ENCODE assay signal across 8 mouse cellular contexts in genomic region chr3:107036458-107037039, GRCm38 (mm10). TPM values are rescaled to one million over a fixed set of nuclear protein-coding genes. Genes with fewer than 3 reads are reported as not detected.
A peak's percentile ranks its signal among the peaks of the same experiment; 100 is the strongest.
DNase-seq lines count a peak whose midpoint lies in the region; ATAC-seq and TF ChIP-seq lines count a peak whose summit lies in the region.

No protein-coding gene starts in this region.

- peak overlapping the region; percentile 82 for H3K4me3 ChIP-seq in E14TG2a.4 (replicated peaks; ENCODE audit: low read length)
- peak overlapping the region; percentile 66 for H3K4me3 ChIP-seq in forebrain, embryonic 11.5 days (ENCODE audit: low read depth, low read length)
- peak overlapping the region; percentile 86 for H3K4me3 ChIP-seq in hindbrain, embryonic 16.5 days (ENCODE audit: low read length)
- H3K4me3 ChIP-seq in liver, embryonic 13.5 days (replicated peaks): peak overlapping the region; percentile 61
- peak overlapping the region; percentile 63 for H3K4me3 ChIP-seq in olfactory bulb, adult 2 months (ENCODE audit: insufficient read depth, low read depth, low read length)

- TF ChIP-seq POLR2A in olfactory bulb, adult 2 months (IDR thresholded peaks at IDR 0.05; ENCODE audit: insufficient read depth, low read depth, low read length): no peak

- peak overlapping the region; percentile 86 for H3K9ac ChIP-seq in forebrain, embryonic 11.5 days (ENCODE audit: low read length)
- H3K9ac ChIP-seq in hindbrain, embryonic 16.5 days (ENCODE audit: low read depth, low read length): peak overlapping the region; percentile 95
- H3K9ac ChIP-seq in liver, embryonic 13.5 days: peak overlapping the region; percentile 56

- WGBS in forebrain, embryonic 11.5 days: 2% methylated on average over 55 of the region's 55 CpGs
- WGBS in hindbrain, embryonic 16.5 days: under 1% methylated on average over 52 of the region's 55 CpGs
- WGBS in liver, embryonic 13.5 days (ENCODE audit: insufficient replicate concordance): 1% methylated on average over 53 of the region's 55 CpGs
- WGBS in olfactory bulb, adult 2 months: under 1% methylated on average over 55 of the region's 55 CpGs

- DNase-seq in adrenal gland, postnatal 14 days: peak; percentile 8
- DNase-seq in adrenal gland, postnatal 25 days: no peak
- peak; percentile 86 for DNase-seq in forebrain, embryonic 11.5 days (ENCODE audit: low spot score)
- no peak for DNase-seq in liver, embryonic 13.5 days

- H3K27ac ChIP-seq in forebrain, embryonic 11.5 days (ENCODE audit: low read depth, low read length): peak overlapping the region; percentile 71
- peak overlapping the region; percentile 92 for H3K27ac ChIP-seq in hindbrain, embryonic 16.5 days (ENCODE audit: low read depth, low read length)
- no peak overlapping the region for H3K27ac ChIP-seq in liver, embryonic 13.5 days
- peak overlapping the region; percentile 25 for H3K27ac ChIP-seq in olfactory bulb, adult 2 months (ENCODE audit: insufficient read depth, low read depth, low read length)

- TF ChIP-seq CTCF in E14TG2a.4 (conservative IDR thresholded peaks at IDR 0.05; ENCODE audit: low read length): no peak
- no peak; the same call in 1 of the 2 replicates for TF ChIP-seq CTCF in olfactory bulb, adult 2 months (IDR thresholded peaks at IDR 0.05; ENCODE audit: insufficient read depth, low read depth, low read length)

- peak; percentile 70 for ATAC-seq in forebrain, embryonic 11.5 days (replicated peaks; ENCODE audit: low FRiP score)
- ATAC-seq in hindbrain, embryonic 16.5 days: peak; percentile 63
- no peak for ATAC-seq in liver, embryonic 13.5 days (ENCODE audit: low read depth)
- ATAC-seq in megakaryocyte progenitor cell, adult 5-6 weeks (replicated peaks; ENCODE audit: poor library complexity): no peak

- peaks cover 15% of the 10 kb centered on the region for H3K4me1 ChIP-seq in E14TG2a.4 (replicated peaks; ENCODE audit: low read depth, low read length)
- H3K4me1 ChIP-seq in forebrain, embryonic 11.5 days (replicated peaks; ENCODE audit: control insufficient read depth, insufficient read depth, low read length): peaks cover 8% of the 10 kb centered on the region; the same call in 1 of the 2 replicates
- peaks cover 22% of the 10 kb centered on the region for H3K4me1 ChIP-seq in hindbrain, embryonic 16.5 days (ENCODE audit: control insufficient read depth, insufficient read depth, low read depth, low read length)
- peaks cover 8% of the 10 kb centered on the region; the same call in 1 of the 2 replicates for H3K4me1 ChIP-seq in liver, embryonic 13.5 days (replicated peaks)
- H3K4me1 ChIP-seq in olfactory bulb, adult 2 months (ENCODE audit: control insufficient read depth, insufficient read depth, low read length): peaks cover 4% of the 10 kb centered on the region

- H3K27me3 ChIP-seq in E14TG2a.4 (ENCODE audit: insufficient read depth, low read length): peaks cover 62% of the 10 kb centered on the region
- H3K27me3 ChIP-seq in forebrain, embryonic 11.5 days (ENCODE audit: control insufficient read depth, insufficient read depth, low read length): no peaks in the 10 kb centered on the region
- H3K27me3 ChIP-seq in hindbrain, embryonic 16.5 days (replicated peaks; ENCODE audit: control insufficient read depth, insufficient read depth, low read length): no peaks in the 10 kb centered on the region
- H3K27me3 ChIP-seq in liver, embryonic 13.5 days: peaks cover 52% of the 10 kb centered on the region

- peak overlapping the region; percentile 84 for H3K4me2 ChIP-seq in forebrain, embryonic 11.5 days (ENCODE audit: low read depth, low read length, severe bottlenecking)
- peak overlapping the region; percentile 83 for H3K4me2 ChIP-seq in hindbrain, embryonic 16.5 days (ENCODE audit: low read length)
- H3K4me2 ChIP-seq in liver, embryonic 13.5 days: peak overlapping the region; percentile 76

- H3K36me3 ChIP-seq in E14TG2a.4 (ENCODE audit: insufficient read depth, low read length): no peaks in the 10 kb centered on the region
- no peaks in the 10 kb centered on the region for H3K36me3 ChIP-seq in forebrain, embryonic 11.5 days (ENCODE audit: control insufficient read depth, insufficient read depth, low read length)
- H3K36me3 ChIP-seq in hindbrain, embryonic 16.5 days (ENCODE audit: control insufficient read depth, insufficient read depth, low read length): no peaks in the 10 kb centered on the region
- H3K36me3 ChIP-seq in liver, embryonic 13.5 days: no peaks in the 10 kb centered on the region

- H3K9me3 ChIP-seq in E14TG2a.4 (ENCODE audit: low read length): peaks cover 4% of the 10 kb centered on the region; the same call in 1 of the 2 replicates
- H3K9me3 ChIP-seq in forebrain, embryonic 11.5 days (ENCODE audit: control insufficient read depth, low read length): no peaks in the 10 kb centered on the region; the same call in 1 of the 2 replicates
- no peaks in the 10 kb centered on the region for H3K9me3 ChIP-seq in hindbrain, embryonic 16.5 days (ENCODE audit: control insufficient read depth, low read length)
- H3K9me3 ChIP-seq in liver, embryonic 13.5 days (replicated peaks): no peaks in the 10 kb centered on the region

RNA-seq across cellular contexts. Expression of gene Kcna3, which starts 0.6 kb away (rescaled TPM):
- total RNA-seq in adrenal gland, postnatal 14 days (2021): 0.74 and 2.9 TPM in 2 replicates
- total RNA-seq in adrenal gland, postnatal 25 days (2021): 0.79 TPM in 1 of 2 replicates, not detected in the other
- polyA plus RNA-seq in forebrain, embryonic 11.5 days (2014; fragmentation: Nextera tagmentation; extraction: Ambion mirVana): 9.2 and 9.5 TPM in 2 replicates
- polyA plus RNA-seq in hindbrain, embryonic 16.5 days (2015; fragmentation: Nextera tagmentation; extraction: Ambion mirVana): 10.3 and 11.3 TPM in 2 replicates
- polyA plus RNA-seq in liver, embryonic 13.5 days (2015; fragmentation: Nextera tagmentation; extraction: Ambion mirVana): 1.4 and 1.7 TPM in 2 replicates
- not detected in 2 replicates for polyA plus RNA-seq in olfactory bulb, adult 2 months (2012; ENCODE audit: insufficient read depth, insufficient read length, low replicate concordance, missing spikeins)
- total RNA-seq in megakaryocyte progenitor cell, adult 5-6 weeks (2015): 11.6 and 11.9 TPM in 2 replicates
- 2.3 and 5.4 TPM in 2 replicates for total RNA-seq in megakaryocyte progenitor cell, adult 5-6 weeks (2017)

Comparison
In these comparisons a context has a peak if more than half of its experiments do, and no peak if none do; other contexts are left out.
1. DNase-seq: peak in adrenal gland, postnatal 14 days (single experiment) and forebrain, embryonic 11.5 days (single experiment); none in adrenal gland, postnatal 25 days (single experiment) and liver, embryonic 13.5 days (single experiment).
2. ATAC-seq: peak in forebrain, embryonic 11.5 days (single experiment) and hindbrain, embryonic 16.5 days (single experiment); none in liver, embryonic 13.5 days (single experiment) and megakaryocyte progenitor cell, adult 5-6 weeks (single experiment).
3. Peak in every context shown above with its lines, with median percentiles within 50 percentile points of each other: H3K4me3 ChIP-seq, H3K4me2 ChIP-seq and H3K9ac ChIP-seq.